In the genomic region with DNA sequence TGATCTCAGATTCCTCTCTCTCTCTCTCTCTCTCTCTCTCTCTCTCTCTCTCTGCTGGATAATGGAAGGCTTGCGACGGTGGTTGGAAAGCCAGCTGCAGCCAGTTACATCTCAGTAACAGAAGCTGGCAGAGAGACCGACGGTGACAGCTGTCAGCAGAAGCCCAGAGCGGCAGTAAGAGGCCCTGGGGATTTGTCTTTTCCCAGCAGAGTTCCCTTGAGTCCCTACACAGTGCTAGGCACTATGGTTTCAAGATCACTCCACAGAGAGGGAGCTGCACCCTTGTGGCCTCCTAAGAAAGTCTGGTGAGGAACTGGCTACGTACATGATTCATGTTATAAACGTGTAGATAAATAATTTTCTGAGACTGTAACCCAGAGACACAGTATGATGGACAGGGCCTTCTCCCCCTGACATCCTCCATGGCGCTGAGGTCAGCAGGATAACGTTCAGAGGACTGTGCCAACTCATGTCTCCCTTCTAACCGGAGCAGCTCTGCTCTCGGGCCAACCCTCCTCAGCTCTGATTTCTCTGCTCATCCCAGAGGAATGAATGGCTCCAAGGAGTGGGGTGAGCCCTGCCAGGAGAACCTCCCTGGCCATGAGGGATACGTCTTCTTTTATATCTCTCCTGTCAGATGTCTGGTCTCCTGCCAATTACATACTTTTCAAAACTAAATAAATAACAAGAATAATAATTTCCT, we compare ENCODE assay signal across 11 mouse cellular contexts.
DNase-seq lines count a peak whose midpoint lies in the region; ATAC-seq lines count a peak whose summit lies in the region.
"Had no signal": no experiment of that assay in that cellular context is flagged by ENCODE, and none has a peak within 500 bp of the region (broad histone marks: within the 10 kb centered on the region; RNA-seq: fewer than 3 reads in every experiment).

No protein-coding gene starts in this region.

- no peaks in the 10 kb centered on the region for H3K36me3 ChIP-seq in lung, embryonic 15.5 days
- H3K36me3 ChIP-seq: G1E had no signal

- no peak overlapping the region for H3K4me2 ChIP-seq in lung, embryonic 15.5 days

- H3K27me3 ChIP-seq in lung, embryonic 15.5 days: no peaks in the 10 kb centered on the region
- H3K27me3 ChIP-seq: megakaryocyte, embryonic 14.5 days had no signal

- peak overlapping the region; percentile 68 for H3K27ac ChIP-seq in lung, embryonic 15.5 days

- 27% methylated on average over 12 of the region's 12 CpGs for WGBS in lung, embryonic 15.5 days

- H3K4me1 ChIP-seq in lung, embryonic 15.5 days: peaks cover 44% of the 10 kb centered on the region
- H3K4me1 ChIP-seq: megakaryocyte, embryonic 14.5 days had no signal

- intact Hi-C loops in gastrocnemius, postnatal 14 days (cut with DNase I; ENCODE audit: low total_unique reads): no loop called here

- peak; percentile 36 for DNase-seq in gastrocnemius, postnatal 14 days
- DNase-seq in gastrocnemius, adult 8-10 months (ENCODE audit: low spot score in 2 of 2): no peak
- DNase-seq in 3T3-L1 (ENCODE audit: low read depth, low spot score): peak; percentile 27
- DNase-seq in gastrocnemius, postnatal 25 days: peak; percentile 10
- no peak for DNase-seq in spleen, postnatal 14 days (ENCODE audit: low spot score in 2 of 2)
- DNase-seq in thymus, adult 18-20 months: no peak
- no peak for DNase-seq in liver
- DNase-seq: cerebellum, adult 2 months had no signal

- no peak overlapping the region for H3K9ac ChIP-seq in lung, embryonic 15.5 days

- ATAC-seq in lung, embryonic 15.5 days (ENCODE audit: borderline replicate concordance, extremely low read depth, low FRiP score, low TSS enrichment): peak; percentile 75

- no peaks in the 10 kb centered on the region for H3K9me3 ChIP-seq in lung, embryonic 15.5 days

- no peak overlapping the region for H3K4me3 ChIP-seq in lung, embryonic 15.5 days
- H3K4me3 ChIP-seq: megakaryocyte, embryonic 14.5 days had no signal

Comparison
In these comparisons a context has a peak if more than half of its experiments do, and no peak if none do; other contexts are left out.
1. DNase-seq: peak in gastrocnemius, postnatal 14 days (single experiment), 3T3-L1 (single experiment) and gastrocnemius, postnatal 25 days (single experiment); none in gastrocnemius, adult 8-10 months (0 of 2), spleen, postnatal 14 days (0 of 2), thymus, adult 18-20 months (0 of 2) and liver (single experiment).